Mouse (Mus musculus): ENCODE data around the gene 1700001L19Rik. TPM values are rescaled to one million over a fixed set of nuclear protein-coding genes. Genes with fewer than 3 reads are reported as not detected.

The 1700001L19Rik gene
- polyA plus RNA-seq, 1 experiment from 2014 or later = 5.6 TPM

DNA sequence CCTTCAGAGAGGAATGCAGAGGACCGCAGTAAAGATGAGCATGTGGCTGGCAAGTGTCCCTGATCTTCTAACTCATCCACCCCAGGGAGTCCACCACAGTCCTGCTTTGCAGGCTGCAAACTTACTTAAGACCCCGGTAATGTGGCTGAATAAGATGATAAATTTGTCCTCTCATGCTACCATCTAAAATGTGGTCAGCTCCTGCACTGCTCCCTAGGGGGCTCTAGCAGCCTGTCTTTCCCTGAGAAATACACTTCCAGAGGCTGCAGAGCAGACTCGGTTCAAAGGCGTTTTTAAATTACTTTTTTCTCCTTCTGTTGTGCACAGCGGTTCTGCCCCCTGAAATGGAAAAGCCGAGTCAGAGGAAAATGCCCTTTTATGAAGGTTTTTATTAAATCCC lies 4.0 kb downstream of the 1700001L19Rik start:
- Histone ChIP-seq H3K4me2 (ENCODE audit: low read length) (no peak overlapping the region), H3K4me1 (replicated peaks; ENCODE audit: control insufficient read depth, insufficient read depth, low read length) (peaks cover 5% of the 10 kb centered on the region; the same call in 1 of the 2 replicates), H3K36me3 (ENCODE audit: control insufficient read depth, insufficient read depth) (no peaks in the 10 kb centered on the region), H3K9ac (replicated peaks; ENCODE audit: low read depth, low read length) (no peak overlapping the region), H3K27me3 (replicated peaks; ENCODE audit: control insufficient read depth, insufficient read depth, low read length) (no peaks in the 10 kb centered on the region), H3K4me3 (replicated peaks; ENCODE audit: low read length) (no peak overlapping the region), H3K9me3 (ENCODE audit: control insufficient read depth, low read length) (no peaks in the 10 kb centered on the region), H3K27ac (ENCODE audit: low read length) (no peak overlapping the region)
- ATAC-seq = peak; percentile 57
- WGBS = 15% methylated on average over 6 of the region's 6 CpGs

DNA sequence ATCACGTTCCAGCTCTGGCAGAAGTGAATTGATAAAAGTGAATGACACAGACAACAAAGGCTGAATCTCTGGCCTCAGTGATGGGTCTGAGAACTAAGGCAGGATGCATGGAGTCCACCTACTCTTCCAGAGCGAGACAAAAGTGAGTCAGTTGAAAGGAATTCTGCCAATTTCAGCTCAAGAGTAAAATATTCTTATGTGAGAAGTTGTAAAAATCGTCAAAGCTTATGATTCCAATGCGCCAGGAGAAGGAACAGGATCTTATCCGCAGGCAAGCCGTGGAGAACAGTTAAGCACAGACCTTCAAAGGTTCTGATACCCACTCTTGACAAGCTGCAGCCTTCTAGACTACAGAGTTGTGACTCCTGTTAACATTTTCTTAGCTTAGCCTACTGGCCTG lies 5.9 kb downstream of the 1700001L19Rik start:
- WGBS = 80% methylated on average over 6 of the region's 6 CpGs

DNA sequence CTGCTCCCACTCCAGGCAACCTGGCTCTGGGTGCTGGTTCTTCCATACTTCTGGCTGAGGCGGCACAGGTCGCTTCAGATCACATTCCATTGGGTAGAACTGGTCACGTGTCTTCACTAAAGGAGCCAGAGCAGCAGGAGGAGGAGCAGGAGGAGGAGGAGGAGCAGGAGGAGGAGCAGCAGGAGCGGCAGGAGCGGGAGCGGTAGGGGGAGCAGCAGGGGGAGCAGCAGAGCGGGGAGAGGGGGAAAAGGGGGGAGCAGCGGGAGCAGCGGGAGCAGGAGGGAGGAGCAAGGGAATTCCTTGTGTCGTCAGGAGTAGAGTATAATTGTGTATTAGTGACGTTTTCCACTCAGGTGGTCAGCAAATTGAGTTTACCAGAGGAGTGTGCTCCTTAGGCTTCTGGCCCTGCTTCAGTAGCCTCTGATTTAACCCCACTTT lies 8.5 kb downstream of the 1700001L19Rik start:
- under 1% methylated on average over 11 of the region's 11 CpGs for WGBS
- Histone ChIP-seq H3K4me2 (ENCODE audit: low read length) (peak overlapping the region; percentile 45), H3K9ac (replicated peaks; ENCODE audit: low read depth, low read length) (no peak overlapping the region), H3K27ac (ENCODE audit: low read length) (no peak overlapping the region), H3K27me3 (replicated peaks; ENCODE audit: control insufficient read depth, insufficient read depth, low read length) (no peaks in the 10 kb centered on the region), H3K4me3 (replicated peaks; ENCODE audit: low read length) (peak overlapping the region; percentile 31), H3K9me3 (ENCODE audit: control insufficient read depth, low read length) (no peaks in the 10 kb centered on the region), H3K36me3 (ENCODE audit: control insufficient read depth, insufficient read depth) (no peaks in the 10 kb centered on the region), H3K4me1 (replicated peaks; ENCODE audit: control insufficient read depth, insufficient read depth, low read length) (peaks cover 6% of the 10 kb centered on the region; the same call in 1 of the 2 replicates)
- peak; percentile 78 for ATAC-seq

More for the DNA sequence above, 5.9 kb downstream of the 1700001L19Rik start:
- ATAC-seq = no peak
- Histone ChIP-seq H3K27ac (ENCODE audit: low read length) (no peak overlapping the region), H3K9ac (replicated peaks; ENCODE audit: low read depth, low read length) (no peak overlapping the region), H3K36me3 (ENCODE audit: control insufficient read depth, insufficient read depth) (no peaks in the 10 kb centered on the region), H3K4me3 (replicated peaks; ENCODE audit: low read length) (no peak overlapping the region), H3K4me1 (replicated peaks; ENCODE audit: control insufficient read depth, insufficient read depth, low read length) (peaks cover 6% of the 10 kb centered on the region; the same call in 1 of the 2 replicates), H3K9me3 (ENCODE audit: control insufficient read depth, low read length) (no peaks in the 10 kb centered on the region), H3K27me3 (replicated peaks; ENCODE audit: control insufficient read depth, insufficient read depth, low read length) (no peaks in the 10 kb centered on the region), H3K4me2 (ENCODE audit: low read length) (no peak overlapping the region)

GRCm38 (mm10) chr13:68607652-68608405 lies 10.6 kb downstream of the 1700001L19Rik start:
- Histone ChIP-seq H3K27ac (ENCODE audit: low read length) (no peak overlapping the region), H3K4me2 (ENCODE audit: low read length) (peak overlapping the region; percentile 35), H3K4me3 (replicated peaks; ENCODE audit: low read length) (peak overlapping the region; percentile 7; the same call in 1 of the 2 replicates), H3K36me3 (ENCODE audit: control insufficient read depth, insufficient read depth) (no peaks in the 10 kb centered on the region), H3K9ac (replicated peaks; ENCODE audit: low read depth, low read length) (peak overlapping the region; percentile 34; the same call in 1 of the 2 replicates), H3K4me1 (replicated peaks; ENCODE audit: control insufficient read depth, insufficient read depth, low read length) (peaks cover 6% of the 10 kb centered on the region; the same call in 1 of the 2 replicates), H3K27me3 (replicated peaks; ENCODE audit: control insufficient read depth, insufficient read depth, low read length) (no peaks in the 10 kb centered on the region), H3K9me3 (ENCODE audit: control insufficient read depth, low read length) (no peaks in the 10 kb centered on the region)
- peak; percentile 51 for ATAC-seq
- WGBS = 54% methylated on average over 21 of the region's 21 CpGs

GRCm38 (mm10) chr13:68622792-68623191 lies 25.6 kb downstream of the 1700001L19Rik start:
- peak; percentile 77 for ATAC-seq
- no peak overlapping the region for H3K27ac ChIP-seq (ENCODE audit: low read length)
- 63% methylated on average over 6 of the region's 6 CpGs for WGBS
- H3K9me3 ChIP-seq (ENCODE audit: control insufficient read depth, low read length) = no peaks in the 10 kb centered on the region
- H3K4me2 ChIP-seq (ENCODE audit: low read length) = no peak overlapping the region
- no peaks in the 10 kb centered on the region for H3K27me3 ChIP-seq (replicated peaks; ENCODE audit: control insufficient read depth, insufficient read depth, low read length)
- H3K4me3 ChIP-seq (replicated peaks; ENCODE audit: low read length) = no peak overlapping the region
- no peaks in the 10 kb centered on the region for H3K4me1 ChIP-seq (replicated peaks; ENCODE audit: control insufficient read depth, insufficient read depth, low read length)
- H3K36me3 ChIP-seq (ENCODE audit: control insufficient read depth, insufficient read depth) = no peaks in the 10 kb centered on the region
- no peak overlapping the region for H3K9ac ChIP-seq (replicated peaks; ENCODE audit: low read depth, low read length)

GRCm38 (mm10) chr13:68627041-68627440 lies 29.8 kb downstream of the 1700001L19Rik start:
- no peak for ATAC-seq
- H3K27ac ChIP-seq (ENCODE audit: low read length) = no peak overlapping the region
- no peak overlapping the region for H3K4me2 ChIP-seq (ENCODE audit: low read length)
- H3K4me1 ChIP-seq (replicated peaks; ENCODE audit: control insufficient read depth, insufficient read depth, low read length) = no peaks in the 10 kb centered on the region
- no peaks in the 10 kb centered on the region for H3K27me3 ChIP-seq (replicated peaks; ENCODE audit: control insufficient read depth, insufficient read depth, low read length)
- 78% methylated on average over 3 of the region's 3 CpGs for WGBS
- H3K9ac ChIP-seq (replicated peaks; ENCODE audit: low read depth, low read length) = no peak overlapping the region
- H3K36me3 ChIP-seq (ENCODE audit: control insufficient read depth, insufficient read depth) = no peaks in the 10 kb centered on the region
- no peaks in the 10 kb centered on the region for H3K9me3 ChIP-seq (ENCODE audit: control insufficient read depth, low read length)
- no peak overlapping the region for H3K4me3 ChIP-seq (replicated peaks; ENCODE audit: low read length)

- no peak overlapping the region for H3K9ac ChIP-seq (replicated peaks; ENCODE audit: low read depth, low read length)
- no peaks in the 10 kb centered on the region for H3K36me3 ChIP-seq (ENCODE audit: control insufficient read depth, insufficient read depth)
- no peak overlapping the region for H3K4me2 ChIP-seq (ENCODE audit: low read length)
- ATAC-seq = no peak
- 89% methylated on average over 1 of the region's 1 CpGs for WGBS
- no peaks in the 10 kb centered on the region for H3K9me3 ChIP-seq (ENCODE audit: control insufficient read depth, low read length)
- H3K4me1 ChIP-seq (replicated peaks; ENCODE audit: control insufficient read depth, insufficient read depth, low read length) = no peaks in the 10 kb centered on the region
- no peak overlapping the region for H3K4me3 ChIP-seq (replicated peaks; ENCODE audit: low read length)
- H3K27me3 ChIP-seq (replicated peaks; ENCODE audit: control insufficient read depth, insufficient read depth, low read length) = no peaks in the 10 kb centered on the region
- no peak overlapping the region for H3K27ac ChIP-seq (ENCODE audit: low read length)
Observed at GRCm38 (mm10) chr13:68642786-68643185, 45.6 kb downstream of the 1700001L19Rik start.

Other genes starting within 250 kb of the 1700001L19Rik start
- gene Mtrr, start 15.3 kb upstream of the 1700001L19Rik start, polyA plus RNA-seq (2015; fragmentation: Nextera tagmentation; extraction: Ambion mirVana) = 13.7 and 17.3 TPM in 2 replicates
- gene Fastkd3, start 15.2 kb upstream of the 1700001L19Rik start, polyA plus RNA-seq (2015; fragmentation: Nextera tagmentation; extraction: Ambion mirVana) = 29.7 and 29.8 TPM in 2 replicates

Measured in forebrain, embryonic 16.5 days (tissue).